Mouse (Mus musculus): Measurements from ENCODE around the gene Il12rb1. TPM values are rescaled to one million over a fixed set of nuclear protein-coding genes. Genes with fewer than 3 reads are reported as not detected.
A peak's percentile ranks its signal among the peaks of the same experiment; 100 is the strongest.

Gene Il12rb1
- total RNA-seq, 2 experiments from 2014 or later = 0.86 to 1.1 TPM

DNA sequence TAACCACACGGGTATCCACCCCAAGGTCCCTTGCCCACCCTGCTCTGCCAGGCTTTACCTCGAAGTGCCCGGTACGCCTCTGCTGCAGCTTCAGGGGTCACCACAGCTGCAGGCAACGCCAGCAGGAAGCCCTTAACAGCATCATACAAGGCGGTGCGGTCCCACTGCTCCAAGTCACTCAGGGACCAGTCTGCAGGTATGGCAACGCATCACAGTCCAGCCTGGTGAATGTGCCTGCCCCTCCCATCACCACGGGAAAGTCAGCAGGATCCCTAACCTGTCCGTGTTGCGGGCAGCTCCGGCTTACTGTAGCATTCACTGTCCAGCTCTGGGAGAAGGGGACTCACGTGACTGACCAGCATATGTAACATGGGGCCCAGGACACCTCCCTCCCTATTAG, 36.2 kb upstream of the Il12rb1 start:
- DNase-seq (ENCODE audit: low spot score in 2 of 2) = no peak
- intact Hi-C loops (cut with DNase I) = no loop called here

DNA sequence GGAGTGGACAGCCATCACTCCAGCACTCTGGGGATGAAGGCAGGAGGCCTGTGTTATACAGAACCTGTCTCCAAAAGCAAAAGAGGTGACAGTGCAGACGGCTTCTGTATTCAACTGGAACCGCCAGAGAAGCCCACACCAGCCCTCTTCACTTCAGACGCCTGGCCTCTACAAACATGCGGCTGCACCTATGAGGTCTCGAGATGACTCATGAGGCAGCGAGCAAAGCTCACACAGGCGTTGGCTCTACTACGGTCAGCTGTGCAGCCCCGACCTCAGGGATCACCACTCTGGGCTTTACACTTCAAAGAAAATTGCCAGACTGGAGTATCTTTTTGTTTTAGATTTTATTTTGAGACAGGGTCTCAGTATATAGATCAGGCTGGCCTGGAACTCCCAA, 35.4 kb upstream of the Il12rb1 start:
- intact Hi-C loops (cut with DNase I) = no loop called here
- DNase-seq (ENCODE audit: low spot score in 2 of 2) = no peak

DNA sequence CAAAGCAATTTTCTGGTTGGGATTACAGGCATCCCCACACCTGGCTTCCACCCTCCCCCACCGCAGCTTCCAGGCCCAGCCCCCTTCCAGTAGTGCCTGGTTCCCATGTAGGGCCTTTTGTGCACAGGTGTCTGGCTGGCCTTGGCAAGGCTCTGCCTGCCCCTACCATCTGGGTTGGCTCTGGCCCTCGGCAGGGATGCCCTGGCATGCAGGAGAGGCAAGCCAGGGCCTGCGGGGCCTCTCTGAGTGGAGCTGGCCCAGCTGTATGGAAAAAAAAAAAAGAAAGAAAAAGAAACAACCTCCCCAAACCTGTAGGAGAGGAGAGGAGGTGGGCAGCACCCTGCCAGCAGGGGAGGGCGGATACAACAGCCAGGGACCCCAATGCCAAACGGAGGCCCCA, 34.8 kb upstream of the Il12rb1 start:
- no peak for DNase-seq (ENCODE audit: low spot score in 2 of 2)
- intact Hi-C loops (cut with DNase I) = no loop called here

DNA sequence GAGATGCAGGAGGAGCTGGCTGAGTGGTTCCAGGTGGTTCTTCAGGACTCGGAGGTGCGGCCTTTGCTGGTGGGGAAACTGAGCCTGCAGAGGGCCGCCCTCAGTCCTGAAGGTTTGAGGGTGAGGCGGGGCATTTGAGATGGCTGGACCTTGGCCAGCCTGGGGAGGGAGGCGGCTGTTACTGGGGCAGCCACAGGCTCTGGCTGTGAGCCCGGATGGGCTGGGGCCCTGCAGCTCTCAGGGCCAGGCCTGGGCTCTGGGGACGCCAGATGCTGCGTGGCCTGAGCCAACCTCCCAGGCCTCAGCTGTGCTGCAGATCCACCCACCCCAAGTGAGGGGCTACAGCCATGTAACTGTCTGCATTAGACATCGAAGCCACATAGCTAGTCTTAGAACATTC, 34.4 kb upstream of the Il12rb1 start:
- DNase-seq (ENCODE audit: low spot score in 2 of 2) = peak; percentile 61 to 64
- intact Hi-C loops (cut with DNase I) = no loop called here

DNA sequence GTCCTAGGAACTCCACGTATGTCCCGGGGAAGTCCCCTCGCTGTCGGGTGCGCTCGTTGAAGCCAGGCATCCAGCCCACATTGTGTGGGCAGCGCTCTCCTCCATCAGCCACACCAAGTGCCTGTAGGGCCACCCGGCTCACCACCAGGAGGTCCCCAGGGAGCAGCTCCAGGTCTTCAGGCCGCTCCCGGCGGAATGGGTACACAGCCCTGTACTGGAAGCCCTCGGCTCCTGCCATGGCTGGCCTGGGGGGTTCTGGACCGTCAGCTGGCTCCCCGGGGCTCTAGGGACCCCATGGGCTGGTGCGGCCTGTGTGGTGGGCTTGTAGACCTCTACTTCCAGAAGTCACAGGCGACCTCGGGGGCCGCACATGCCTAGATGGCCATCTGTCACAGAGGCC, 33.5 kb upstream of the Il12rb1 start:
- no peak for DNase-seq (ENCODE audit: low spot score in 2 of 2)
- intact Hi-C loops (cut with DNase I) = no loop called here

DNA sequence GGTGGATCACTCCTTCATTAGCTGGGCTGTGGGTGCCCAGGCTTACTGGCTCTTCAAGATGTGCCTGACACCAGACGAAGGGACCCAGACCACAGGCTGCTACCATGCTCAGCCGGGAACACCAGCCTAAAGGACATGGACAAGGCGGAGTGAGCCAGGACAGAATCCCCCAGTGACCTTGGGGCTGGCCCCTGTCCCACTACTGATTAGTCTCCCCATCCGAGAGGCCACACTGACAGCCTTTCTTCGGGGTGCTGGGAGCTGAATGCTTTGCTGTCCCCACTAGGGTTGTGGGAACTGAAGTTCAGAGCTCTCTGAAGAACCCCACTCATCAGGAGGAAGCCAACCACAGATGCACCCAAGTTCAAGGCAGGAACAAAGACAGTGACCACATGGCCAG, 33.0 kb upstream of the Il12rb1 start:
- intact Hi-C loops (cut with DNase I) = no loop called here

DNA sequence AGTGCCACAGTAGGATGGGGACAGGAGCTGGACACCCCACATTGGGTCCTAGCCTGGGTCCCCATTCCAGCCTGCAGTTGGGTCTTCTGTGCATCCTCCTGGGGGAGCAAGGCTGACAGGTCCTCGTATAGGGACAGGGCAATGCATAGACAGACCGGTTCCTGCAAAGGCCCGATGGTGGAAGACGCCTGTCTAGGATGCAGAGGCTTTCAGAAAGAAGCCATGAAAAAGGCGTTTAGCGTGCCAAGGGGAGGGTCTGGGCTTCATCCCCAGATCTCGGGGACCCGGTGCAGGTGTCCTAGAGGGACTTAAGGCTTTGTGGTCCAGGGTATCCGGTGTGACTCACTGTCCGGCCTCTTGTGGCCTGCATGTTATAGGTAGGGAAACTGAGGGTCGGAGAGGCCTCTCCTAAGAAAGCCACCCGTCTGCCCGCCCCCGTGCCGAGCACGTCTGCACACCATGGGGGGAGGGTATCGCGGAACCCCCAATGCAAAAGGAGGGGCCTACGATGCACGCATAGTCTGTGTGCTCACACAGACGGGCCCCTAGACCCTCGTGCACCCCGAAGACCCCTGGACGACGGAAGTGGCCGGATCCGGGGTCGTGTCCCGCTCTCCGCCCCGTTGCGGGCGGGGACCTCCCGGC, 32.3 kb upstream of the Il12rb1 start:
- intact Hi-C loops (cut with DNase I) = loop anchor here (2.0 kb wide), 1 partner anchor 17 kb away; no protein-coding TSS in a partner anchor
- peak in 1 of 2 experiments; percentile 32 for DNase-seq (ENCODE audit: low spot score in 2 of 2)

More for the DNA sequence above, 33.0 kb upstream of the Il12rb1 start:
- no peak for DNase-seq (ENCODE audit: low spot score in 2 of 2)

DNA sequence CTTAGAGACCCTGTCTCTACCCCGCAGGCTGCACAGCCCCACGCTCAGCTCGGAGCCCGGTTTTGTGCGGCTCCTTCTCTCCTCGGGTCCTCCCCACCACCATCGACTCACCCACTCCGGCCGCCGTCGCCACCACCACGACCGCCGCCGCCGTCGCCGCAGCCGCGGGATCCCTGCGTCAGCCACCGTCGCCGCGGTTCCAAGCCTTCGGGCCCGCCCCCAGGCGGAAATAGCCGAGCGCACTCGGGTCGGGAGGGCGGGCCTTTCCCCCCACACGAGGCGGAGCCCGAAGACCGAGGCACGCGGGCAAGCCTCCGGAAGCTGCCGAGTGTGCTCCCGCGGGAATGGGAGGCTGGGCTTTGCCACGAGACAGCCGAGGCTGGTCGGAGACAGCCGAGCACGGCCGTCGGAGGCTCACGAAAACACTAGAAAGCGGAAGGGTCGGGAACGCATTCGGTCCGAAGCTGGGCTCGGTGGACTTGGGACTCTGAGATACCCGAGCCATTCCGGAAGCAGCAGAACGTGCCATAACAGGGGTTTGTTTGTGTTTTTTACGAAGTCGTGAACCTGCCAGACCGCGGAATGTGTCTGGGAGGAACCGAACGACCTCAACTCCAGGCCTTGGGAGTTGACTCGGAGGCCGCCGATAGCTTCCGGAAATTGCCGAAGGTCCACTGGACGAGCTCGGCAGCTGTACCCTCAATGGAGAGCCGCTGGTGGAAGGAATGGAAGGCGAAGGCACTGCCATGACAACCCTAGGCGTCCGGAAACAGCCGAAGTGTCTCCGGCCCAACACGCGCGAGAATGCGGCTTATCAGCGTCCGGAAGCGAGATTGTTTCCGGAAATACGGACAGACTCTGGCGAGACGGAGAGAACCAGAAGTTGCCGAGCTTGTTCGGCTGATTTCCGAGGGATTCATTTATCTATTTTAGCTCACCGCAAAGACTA, 31.5 kb upstream of the Il12rb1 start, which contains the start of gene Pik3r2:
Pik3r2 (minus strand) TSS at position 218 of the 949 bp plus-strand sequence.
- DNase-seq (ENCODE audit: low spot score in 2 of 2) = peak; percentile 98 to 99
- intact Hi-C loops (cut with DNase I) = loop anchor here (2.0 kb wide), 1 partner anchor 16 kb away; no protein-coding TSS in a partner anchor

DNA sequence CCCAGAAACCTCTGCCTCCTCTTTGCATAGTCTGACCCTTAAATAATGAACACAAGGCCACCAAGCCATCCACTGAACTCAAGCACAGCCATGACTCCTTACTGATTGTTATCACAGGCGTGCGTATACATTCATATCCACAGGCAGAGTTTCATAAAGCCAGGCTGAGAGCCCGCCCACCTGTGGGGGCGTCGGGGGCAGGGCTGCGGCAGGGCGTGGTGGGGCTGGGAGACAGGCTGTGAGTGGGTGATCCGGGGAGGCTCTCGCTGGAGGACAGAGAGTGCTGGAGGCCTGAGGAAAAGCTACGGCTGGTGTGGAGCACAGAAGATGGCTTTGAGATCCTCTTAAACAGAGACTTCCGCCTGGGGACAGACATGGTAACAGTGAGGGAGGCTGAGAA, 28.2 kb upstream of the Il12rb1 start:
- intact Hi-C loops (cut with DNase I) = no loop called here
- peak; percentile 37 to 55 for DNase-seq (ENCODE audit: low spot score in 2 of 2)

DNA sequence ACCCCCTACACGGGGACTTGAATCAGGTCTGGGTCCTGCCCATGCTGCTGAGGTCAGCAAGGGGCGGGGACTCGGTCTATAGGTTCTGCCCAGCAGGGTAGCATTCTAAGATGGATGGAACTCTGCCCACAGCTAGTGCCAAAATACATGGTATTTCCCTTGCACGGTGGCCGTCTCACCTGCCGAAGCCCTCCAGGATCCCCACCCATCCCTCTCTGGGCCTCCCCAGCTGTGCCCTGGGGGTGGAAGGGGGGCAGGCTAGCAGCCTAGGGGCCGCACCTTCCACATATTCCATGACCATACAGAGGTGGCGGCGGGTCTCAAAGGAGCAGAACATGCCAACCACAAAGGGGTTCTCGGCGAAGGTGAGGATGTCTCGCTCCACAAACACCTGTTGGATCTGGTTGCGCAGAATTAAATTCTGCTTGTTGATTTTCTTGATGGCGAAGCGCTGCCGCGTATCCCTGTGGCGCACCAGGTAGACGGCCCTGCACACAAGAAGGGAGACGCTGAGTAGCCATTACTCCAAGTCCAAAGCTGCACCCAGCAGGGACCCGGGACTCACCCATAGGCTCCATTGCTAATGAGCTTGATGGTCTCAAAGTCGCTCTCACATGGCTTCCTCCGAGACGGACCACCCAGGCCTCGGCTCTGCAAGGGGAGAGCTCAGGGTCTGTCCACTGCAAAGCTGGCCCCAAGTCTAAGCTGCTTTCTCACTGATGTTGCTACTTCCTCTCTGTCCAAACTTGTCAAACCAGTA, 21.8 kb upstream of the Il12rb1 start:
- DNase-seq (ENCODE audit: low spot score in 2 of 2) = no peak
- intact Hi-C loops (cut with DNase I) = no loop called here

DNA sequence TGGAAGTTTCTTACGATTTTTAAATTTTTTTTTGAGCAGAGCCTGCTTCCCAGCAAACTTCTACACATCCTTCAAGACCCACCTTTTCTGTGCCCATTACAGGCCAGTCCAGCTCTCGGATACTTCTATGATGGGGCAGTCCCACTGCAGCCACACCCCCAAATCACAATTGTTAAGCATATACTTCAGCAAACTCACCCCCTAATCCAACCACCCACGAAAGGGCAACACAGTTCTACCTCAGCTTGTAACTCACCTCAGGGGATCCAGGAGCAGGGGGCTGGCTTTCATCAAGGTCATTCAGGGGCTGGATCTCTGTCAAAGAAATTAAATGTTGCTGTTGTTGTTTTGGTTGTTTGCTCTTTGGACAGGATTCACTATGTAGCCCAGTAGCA, 21.2 kb upstream of the Il12rb1 start:
- DNase-seq (ENCODE audit: low spot score in 2 of 2) = no peak
- intact Hi-C loops (cut with DNase I) = no loop called here

DNA sequence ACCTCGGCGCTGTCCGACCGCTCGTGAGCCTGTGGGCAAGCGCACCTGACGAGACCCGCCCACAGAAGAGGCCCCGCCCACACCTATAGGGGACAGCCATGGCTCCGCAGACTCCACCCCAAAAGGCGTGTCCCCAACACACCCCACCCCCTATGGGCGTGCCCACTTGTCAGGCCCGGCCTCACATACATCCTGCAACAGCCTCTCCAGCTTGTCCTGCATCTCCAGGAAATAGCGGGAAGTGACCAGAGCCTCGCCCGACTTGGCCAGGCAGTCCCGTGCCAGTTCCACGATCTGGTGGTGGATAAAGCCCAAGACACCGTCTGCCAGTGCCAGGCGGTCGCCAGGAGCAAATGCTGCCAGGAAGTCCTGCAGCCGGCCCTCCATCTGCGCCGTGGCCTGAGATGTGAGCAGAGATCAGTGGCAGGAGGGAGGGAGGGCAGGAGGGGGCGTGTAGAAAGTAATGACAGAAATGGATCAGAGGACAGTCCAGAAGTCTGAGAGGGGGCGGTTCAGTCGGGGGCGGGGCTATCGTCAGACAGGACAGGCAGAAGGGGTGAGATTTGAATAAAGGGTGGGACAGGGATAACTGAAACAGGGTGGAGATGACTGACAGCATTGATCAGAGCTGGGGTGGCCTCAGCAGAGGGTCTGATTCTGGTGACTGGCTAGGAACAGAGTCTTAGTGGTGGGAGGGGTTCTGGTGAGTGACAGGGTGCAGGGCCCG, 20.1 kb upstream of the Il12rb1 start:
- no peak for DNase-seq (ENCODE audit: low spot score in 2 of 2)
- intact Hi-C loops (cut with DNase I) = no loop called here

DNA sequence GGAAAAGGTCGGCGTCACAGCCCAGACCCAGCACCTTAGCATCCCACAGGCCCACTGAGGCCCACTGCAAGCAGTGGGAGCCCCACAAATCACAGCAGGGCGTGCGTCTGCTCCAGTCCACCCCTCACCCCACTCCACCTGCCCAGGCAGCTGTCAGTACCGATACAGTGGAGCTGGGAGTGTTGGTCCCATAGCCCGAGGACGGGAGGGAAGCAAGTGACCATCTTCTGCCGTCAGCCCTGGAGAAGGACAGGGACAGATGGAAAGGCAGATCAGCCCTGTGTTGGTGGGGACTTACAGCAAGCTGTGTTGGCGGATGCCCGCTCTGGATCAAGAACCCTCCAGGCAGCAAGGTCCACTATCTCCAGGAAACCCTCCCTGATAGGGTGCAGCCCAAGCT, 19.2 kb upstream of the Il12rb1 start:
- intact Hi-C loops (cut with DNase I) = no loop called here
- no peak for DNase-seq (ENCODE audit: low spot score in 2 of 2)

DNA sequence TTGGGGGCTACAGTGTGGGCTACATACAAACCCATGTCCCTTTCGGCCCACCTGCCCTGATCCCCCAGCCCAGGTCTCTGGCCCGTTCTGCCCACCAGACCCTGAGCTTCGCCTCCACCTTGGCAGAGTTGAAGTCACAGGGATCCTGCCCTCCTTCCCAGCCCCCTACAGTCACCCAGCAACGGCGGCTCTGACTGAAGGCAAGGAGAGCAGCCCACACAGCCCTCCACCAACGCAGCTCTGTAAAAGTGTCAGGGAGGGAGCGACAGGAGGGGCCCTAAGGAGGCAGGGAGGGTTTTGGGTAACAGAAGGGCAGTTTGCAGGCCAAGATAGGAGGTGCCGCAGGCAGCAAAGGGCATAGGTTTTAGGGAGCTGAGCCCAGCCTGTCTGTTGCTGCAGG, 17.4 kb upstream of the Il12rb1 start:
- peak in 1 of 2 experiments; percentile 63 for DNase-seq (ENCODE audit: low spot score in 2 of 2)
- intact Hi-C loops (cut with DNase I) = no loop called here

DNA sequence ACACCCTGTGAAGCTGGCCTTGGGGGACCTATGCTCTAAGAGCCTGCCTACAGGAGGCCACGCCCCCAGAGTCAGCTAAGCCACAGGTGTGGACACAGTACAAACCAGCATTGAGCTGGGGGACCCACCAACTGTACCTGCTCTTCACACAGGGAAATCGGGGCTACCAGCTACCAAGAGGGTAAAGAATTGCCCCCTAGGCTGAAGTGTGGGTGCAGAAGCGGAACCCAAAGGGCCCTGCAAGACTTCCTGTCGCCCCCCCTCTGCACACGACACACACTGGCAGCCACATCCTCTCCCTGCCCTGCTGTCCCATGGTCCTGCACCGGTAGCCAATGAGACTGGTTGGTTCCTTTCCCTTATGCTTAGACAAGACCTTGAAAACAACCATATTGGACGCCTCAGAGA, 17.0 kb upstream of the Il12rb1 start:
- intact Hi-C loops (cut with DNase I) = no loop called here
- no peak for DNase-seq (ENCODE audit: low spot score in 2 of 2)

DNA sequence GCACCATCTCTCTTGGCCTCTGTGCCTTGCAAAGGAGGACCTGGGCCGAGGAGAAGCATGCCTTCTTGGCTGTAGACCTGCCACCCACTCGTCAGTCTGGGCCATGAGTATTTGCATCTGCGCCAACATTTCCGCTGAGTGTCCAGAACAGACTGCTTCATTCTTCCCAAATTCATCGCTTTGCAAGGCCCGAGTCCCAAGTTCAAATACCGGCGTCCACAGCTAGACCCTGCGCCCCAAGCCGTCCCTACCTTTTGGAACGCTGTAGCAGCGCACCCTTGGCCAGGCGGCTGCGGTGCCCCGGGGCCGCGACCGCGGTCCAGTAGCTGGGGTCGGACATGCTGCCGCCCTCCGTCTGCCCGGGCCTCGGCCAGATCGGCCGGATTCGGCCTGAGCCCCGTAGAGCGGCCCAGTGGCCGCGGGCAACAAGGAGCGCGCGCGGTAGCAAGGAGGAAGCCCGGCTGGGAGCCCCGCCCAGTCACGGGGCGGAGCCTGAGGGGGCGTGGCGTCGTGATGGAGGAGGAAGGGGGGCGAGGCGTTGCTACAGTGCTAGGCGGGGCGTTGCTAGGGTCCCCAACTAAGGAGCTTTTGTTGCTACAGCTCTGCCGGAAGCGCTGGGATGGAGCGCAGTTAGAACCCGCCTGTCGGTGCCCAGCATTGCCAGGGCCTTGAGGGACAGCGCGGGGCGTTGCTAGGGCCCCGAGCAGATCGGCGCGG, 16.1 kb upstream of the Il12rb1 start:
- intact Hi-C loops (cut with DNase I) = loop anchor here (2.0 kb wide), 1 partner anchor 15 kb away; the partner anchor contains the start of gene Pik3r2
- peak; percentile 95 to 96 for DNase-seq (ENCODE audit: low spot score in 2 of 2)

DNA sequence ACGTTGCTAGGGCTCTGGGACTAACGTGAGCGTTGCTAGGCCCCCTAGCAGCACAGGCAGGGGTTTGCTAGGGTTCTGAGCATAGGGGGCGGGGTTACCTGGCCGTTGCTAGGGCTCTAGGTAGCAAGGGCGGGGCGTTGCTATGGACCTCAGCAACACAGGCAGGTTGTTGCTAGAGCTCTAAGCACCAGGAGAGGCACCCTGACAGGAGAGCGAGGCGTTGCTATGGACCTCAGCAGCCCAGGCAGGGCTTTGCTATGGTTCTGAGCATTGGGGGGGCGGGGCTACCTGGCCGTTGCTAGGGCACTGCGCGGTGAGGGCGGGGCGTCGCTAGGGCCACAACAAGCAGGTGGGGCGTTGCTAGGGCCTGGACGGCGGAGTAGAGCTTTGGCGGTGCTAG, 15.5 kb upstream of the Il12rb1 start:
- no peak for DNase-seq (ENCODE audit: low spot score in 2 of 2)
- intact Hi-C loops (cut with DNase I) = loop anchor here (2.0 kb wide), 1 partner anchor 16 kb away; the partner anchor contains the start of gene Pik3r2

DNA sequence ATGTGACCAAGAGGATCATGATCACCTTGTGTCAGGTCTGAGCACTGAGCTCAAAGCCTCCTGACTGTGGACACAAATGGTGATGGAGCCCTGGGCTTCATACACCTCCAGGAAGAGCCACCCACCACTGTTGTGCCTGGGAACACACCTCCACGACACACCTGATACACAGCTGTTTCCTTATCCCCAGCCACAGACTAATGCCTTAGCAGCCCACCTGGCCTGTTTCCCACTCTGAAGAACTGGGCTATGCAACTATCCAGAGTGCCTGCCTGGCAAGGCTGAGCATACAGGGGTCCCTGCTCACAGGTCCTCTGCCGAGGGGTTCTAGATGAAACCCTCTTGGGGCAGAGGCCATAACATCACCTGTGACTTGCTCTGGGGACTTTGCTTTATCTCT, 14.0 kb upstream of the Il12rb1 start:
- DNase-seq (ENCODE audit: low spot score in 2 of 2) = no peak
- intact Hi-C loops (cut with DNase I) = no loop called here

DNA sequence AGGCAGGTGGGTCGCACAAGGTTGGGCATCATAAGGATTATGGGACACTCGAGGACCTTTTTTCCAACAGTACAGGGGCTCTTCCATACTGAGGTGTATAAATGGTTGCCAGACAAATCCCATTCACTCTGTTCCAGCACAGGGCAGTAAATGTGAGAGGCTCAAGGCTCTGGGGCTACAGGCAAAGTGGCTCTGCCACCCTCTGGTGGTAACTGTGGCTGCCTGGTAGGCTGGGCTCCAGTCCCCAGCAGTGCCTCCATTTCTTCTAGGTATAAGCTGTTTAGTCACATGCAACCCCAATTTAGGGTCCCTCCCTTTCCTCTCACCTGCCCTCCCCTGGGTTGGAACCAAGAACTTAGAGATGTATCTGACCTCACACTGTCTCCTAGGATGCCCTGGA, 12.9 kb upstream of the Il12rb1 start:
- DNase-seq (ENCODE audit: low spot score in 2 of 2) = no peak
- intact Hi-C loops (cut with DNase I) = loop anchor here (5.0 kb wide), 1 partner anchor 33 kb away; the partner anchor contains the start of gene Mpv17l2
